Mouse (Mus musculus) ES-Bruce4 (cell line): ENCODE data around the gene Tnk2. TPM values are rescaled to one million over a fixed set of nuclear protein-coding genes. Genes with fewer than 3 reads are reported as not detected.
A peak's percentile ranks its signal among the peaks of the same experiment; 100 is the strongest.

Experiments used
- H3K27ac ChIP-seq: 2 replicates; pipeline ENCODE4 v1.5.1; 2012; ENCODE audit warnings: low read length, inconsistent platforms; ENCODE audit not compliant: insufficient read depth
- H3K27me3 ChIP-seq: 2 replicates; pipeline ENCODE4 v1.6.1; 2012; ENCODE audit warnings: mild to moderate bottlenecking, low read length, inconsistent platforms; ENCODE audit not compliant: control insufficient read depth, poor library complexity, insufficient read depth, severe bottlenecking
- H3K36me3 ChIP-seq: 2 replicates; pipeline ENCODE4 v1.6.1; 2012; ENCODE audit warnings: inconsistent platforms, mild to moderate bottlenecking, low read length, moderate library complexity; ENCODE audit not compliant: control insufficient read depth, poor library complexity, insufficient read depth, severe bottlenecking
- H3K4me1 ChIP-seq: one replicate; pipeline ENCODE4 v1.8.1; 2011; ENCODE audit warnings: low read length; ENCODE audit not compliant: control insufficient read depth, insufficient read depth
- H3K4me3 ChIP-seq: 2 replicates; pipeline ENCODE4 v1.5.1; 2011; ENCODE audit warnings: low read depth, mild to moderate bottlenecking, low read length
- H3K9ac ChIP-seq: 2 replicates; pipeline ENCODE4 v1.6.1; 2012; ENCODE audit warnings: low read depth, mild to moderate bottlenecking, inconsistent platforms; ENCODE audit not compliant: poor library complexity, severe bottlenecking
- H3K9me3 ChIP-seq: replicated peaks from 2 replicates; pipeline ENCODE4 v1.6.1; 2012; ENCODE audit warnings: mild to moderate bottlenecking, low read length, inconsistent platforms; ENCODE audit not compliant: control insufficient read depth, poor library complexity, insufficient read depth, severe bottlenecking
- CTCF ChIP-seq: IDR thresholded peaks from one replicate; pipeline ENCODE4 v1.8.1; 2011; ENCODE audit warnings: low read depth, low read length
- EP300 ChIP-seq: IDR thresholded peaks from 2 replicates; pipeline ENCODE4 v1.6.1; 2011; ENCODE audit warnings: low read depth, low read length; ENCODE audit not compliant: insufficient read depth
- POLR2A ChIP-seq: IDR thresholded peaks from one replicate; pipeline ENCODE4 v1.8.1; 2011; ENCODE audit warnings: low read length; ENCODE audit not compliant: insufficient read depth
- polyA plus RNA-seq: library from polyadenylated mRNA; stranded (reverse); fragments of >200 nt; gene quantifications from 2 replicates; pipeline ENCODE4 v1.2.4, GENCODE M21; 2011; ENCODE audit warnings: low read depth; ENCODE audit not compliant: missing spikeins, insufficient read depth, insufficient read length

Gene Tnk2
- polyA plus RNA-seq, 1 experiment, result 37.6 TPM

GRCm38 (mm10) chr16:32668030-32668429 is 24.4 kb downstream of the Tnk2 start:
- no peak overlapping the region for H3K27ac ChIP-seq
- peaks cover 15% of the 10 kb centered on the region for H3K36me3 ChIP-seq
- TF ChIP-seq CTCF (no peak), EP300 (0 out of 2 replicates have a peak, but pooled peaks have one; percentile 68), POLR2A (no peak)

GRCm38 (mm10) chr16:32668472-32668871 is 24.8 kb downstream of the Tnk2 start:
- no peak overlapping the region for H3K9ac ChIP-seq
- TF ChIP-seq POLR2A, result no peak
- TF ChIP-seq CTCF, result peak; percentile 51
- H3K27me3 ChIP-seq, result no peaks in the 10 kb centered on the region
- H3K27ac ChIP-seq, result no peak overlapping the region
- H3K4me1 ChIP-seq, result peaks cover 31% of the 10 kb centered on the region
- peaks cover 17% of the 10 kb centered on the region for H3K36me3 ChIP-seq
- no peak overlapping the region for H3K4me3 ChIP-seq
- no peaks in the 10 kb centered on the region for H3K9me3 ChIP-seq

More at GRCm38 (mm10) chr16:32668030-32668429, 24.4 kb downstream of the Tnk2 start:
- Histone ChIP-seq H3K27me3 (no peaks in the 10 kb centered on the region), H3K4me3 (no peak overlapping the region), H3K9me3 (no peaks in the 10 kb centered on the region), H3K4me1 (peaks cover 28% of the 10 kb centered on the region), H3K9ac (peak overlapping the region; percentile 12; the same call in 1 of the 2 replicates)

DNA sequence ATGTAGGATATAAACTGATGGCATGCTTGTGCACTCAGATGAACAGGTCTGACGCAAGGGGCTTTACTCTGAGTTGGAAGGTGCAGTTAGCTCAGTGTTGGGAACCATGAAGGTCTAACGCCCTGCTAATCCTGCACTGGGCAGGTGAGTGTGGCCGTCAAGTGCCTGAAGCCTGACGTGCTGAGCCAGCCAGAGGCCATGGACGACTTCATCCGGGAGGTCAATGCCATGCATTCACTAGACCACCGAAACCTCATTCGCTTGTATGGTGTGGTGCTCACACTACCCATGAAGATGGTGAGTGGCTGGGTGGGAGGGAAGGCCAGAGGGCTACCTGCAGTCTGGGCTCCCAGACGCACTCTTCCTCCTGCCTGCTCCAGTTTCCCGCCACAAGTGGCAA is 25.6 kb downstream of the Tnk2 start:
- Histone ChIP-seq H3K36me3 (peaks cover 21% of the 10 kb centered on the region), H3K9me3 (no peaks in the 10 kb centered on the region), H3K27me3 (no peaks in the 10 kb centered on the region), H3K9ac (no peak overlapping the region), H3K27ac (no peak overlapping the region), H3K4me3 (no peak overlapping the region), H3K4me1 (peaks cover 31% of the 10 kb centered on the region)
- TF ChIP-seq EP300 (no peak), CTCF (no peak), POLR2A (no peak)

DNA sequence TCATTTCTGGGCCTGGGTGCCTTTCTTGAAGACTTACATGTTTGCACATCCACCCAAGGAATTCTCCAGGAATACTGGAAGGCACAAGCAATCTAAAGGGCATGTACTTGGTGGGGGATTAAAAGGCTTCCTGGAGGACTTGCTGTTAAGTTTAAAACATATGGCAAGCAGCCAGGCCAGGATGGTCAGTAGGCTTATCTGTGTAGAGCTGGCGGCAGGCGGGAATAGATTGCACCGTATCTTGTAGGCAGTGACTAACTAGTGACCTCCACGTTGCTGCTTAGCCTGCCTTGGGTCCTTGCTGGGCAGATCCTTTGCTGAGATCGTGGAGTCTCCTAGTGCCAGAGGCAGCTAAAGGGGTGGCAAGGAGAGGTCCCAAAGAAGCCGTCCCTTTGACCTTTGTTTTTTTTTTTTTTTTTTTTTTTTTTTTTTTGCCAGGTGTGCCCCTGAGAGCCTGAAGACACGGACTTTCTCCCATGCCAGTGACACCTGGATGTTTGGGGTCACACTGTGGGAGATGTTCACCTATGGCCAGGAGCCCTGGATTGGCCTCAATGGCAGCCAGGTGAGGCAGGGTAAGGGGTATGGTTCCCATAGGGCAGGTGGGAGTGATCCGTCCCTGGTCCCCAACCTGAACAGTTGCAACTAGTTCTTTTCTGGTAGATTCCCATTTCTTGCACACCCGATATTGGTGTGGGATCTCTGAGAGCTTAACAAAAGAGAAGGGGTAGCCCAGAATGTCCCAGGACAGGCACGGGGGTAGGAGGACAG is 26.9 kb downstream of the Tnk2 start:
- H3K36me3 ChIP-seq, result peaks cover 23% of the 10 kb centered on the region
- H3K9ac ChIP-seq, result no peak overlapping the region
- no peak overlapping the region for H3K4me3 ChIP-seq
- no peak for TF ChIP-seq CTCF
- no peak for TF ChIP-seq POLR2A
- no peak for TF ChIP-seq EP300
- no peak overlapping the region for H3K27ac ChIP-seq
- H3K4me1 ChIP-seq, result peaks cover 28% of the 10 kb centered on the region
- H3K9me3 ChIP-seq, result no peaks in the 10 kb centered on the region
- H3K27me3 ChIP-seq, result no peaks in the 10 kb centered on the region

DNA sequence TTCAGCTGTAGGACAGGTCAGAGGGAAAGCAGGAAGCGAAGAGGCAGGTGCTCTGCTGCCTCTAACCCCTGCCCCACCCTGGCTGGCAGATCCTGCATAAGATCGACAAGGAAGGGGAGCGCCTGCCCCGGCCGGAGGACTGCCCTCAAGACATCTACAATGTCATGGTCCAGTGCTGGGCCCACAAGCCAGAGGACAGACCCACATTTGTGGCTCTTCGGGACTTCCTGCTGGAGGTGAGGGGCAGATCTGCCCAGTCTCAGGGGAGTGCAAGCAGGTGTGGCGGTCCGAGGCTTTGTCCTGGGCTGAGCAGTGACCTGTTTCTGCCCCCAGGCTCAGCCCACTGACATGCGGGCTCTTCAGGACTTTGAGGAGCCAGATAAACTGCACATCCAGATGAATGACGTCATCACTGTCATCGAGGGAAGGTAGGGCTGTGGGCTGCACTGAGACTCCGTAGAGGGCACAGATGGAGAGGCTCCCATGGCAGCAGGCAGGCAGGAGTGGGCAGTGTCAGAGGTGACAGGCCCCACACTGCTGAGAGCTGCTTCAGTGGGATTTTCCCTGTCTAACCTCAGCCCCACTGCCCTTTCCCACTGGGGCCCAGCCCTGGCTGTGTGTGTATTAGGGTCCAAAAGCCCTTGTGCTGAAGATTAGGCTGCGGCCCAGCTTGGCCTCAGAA is 27.7 kb downstream of the Tnk2 start:
- Histone ChIP-seq H3K9ac (no peak overlapping the region), H3K9me3 (no peaks in the 10 kb centered on the region), H3K36me3 (peaks cover 31% of the 10 kb centered on the region), H3K4me3 (no peak overlapping the region), H3K27ac (no peak overlapping the region), H3K4me1 (peaks cover 24% of the 10 kb centered on the region), H3K27me3 (no peaks in the 10 kb centered on the region)
- TF ChIP-seq EP300 (no peak), CTCF (no peak), POLR2A (no peak)

DNA sequence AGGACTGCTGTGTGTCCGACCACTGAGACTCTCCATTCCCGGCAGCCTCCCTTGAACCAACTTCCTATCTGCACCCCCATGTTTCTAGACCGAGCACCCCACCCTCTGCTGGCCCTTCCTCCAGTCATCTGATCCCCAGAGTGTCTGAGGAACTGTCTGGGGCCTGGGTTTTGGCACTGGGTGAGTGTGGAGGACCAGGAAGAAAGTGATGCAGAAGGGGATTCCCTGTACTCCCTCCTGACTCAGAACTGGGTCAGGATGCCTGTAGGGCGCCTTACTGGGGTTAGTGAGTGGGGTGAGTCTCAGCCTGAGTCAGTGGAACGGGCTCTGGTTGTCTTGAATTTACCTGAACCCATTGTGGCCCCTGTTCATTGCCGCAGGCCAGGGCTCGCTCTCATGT is 28.6 kb downstream of the Tnk2 start:
- Histone ChIP-seq H3K27ac (peak overlapping the region; percentile 1; the same call in 1 of the 2 replicates), H3K4me3 (no peak overlapping the region), H3K4me1 (peaks cover 22% of the 10 kb centered on the region), H3K36me3 (peaks cover 36% of the 10 kb centered on the region), H3K9me3 (no peaks in the 10 kb centered on the region), H3K9ac (no peak overlapping the region), H3K27me3 (no peaks in the 10 kb centered on the region)
- TF ChIP-seq CTCF, result no peak
- no peak for TF ChIP-seq POLR2A
- TF ChIP-seq EP300, result no peak
